Mouse (Mus musculus) stomach, embryonic 15.5 days (tissue): ENCODE data around the gene Trappc10. TPM values are rescaled to one million over a fixed set of nuclear protein-coding genes. Genes with fewer than 3 reads are reported as not detected.
A peak's percentile ranks its signal among the peaks of the same experiment; 100 is the strongest.

Source experiments
- ATAC-seq: fragments of 200-750 bp; cut with Nextera tagmentation; 2 replicates; pipeline ENCODE4 v1.8.0; 2017; ENCODE audit warnings: low read depth, moderate number of reproducible peaks, moderate TSS enrichment; ENCODE audit not compliant: insufficient read depth, low FRiP score
- H3K27ac ChIP-seq: fragments of 300-500 bp; sonication (generic); 2 replicates; pipeline ENCODE4 v1.5.1; 2015; ENCODE audit warnings: mild to moderate bottlenecking, inconsistent platforms
- H3K27me3 ChIP-seq: fragments of 300-500 bp; sonication (generic); replicated peaks from 2 replicates; pipeline ENCODE4 v1.6.1; 2015; ENCODE audit warnings: inconsistent platforms
- H3K36me3 ChIP-seq: fragments of 300-500 bp; sonication (generic); 2 replicates; pipeline ENCODE4 v1.6.1; 2015; ENCODE audit warnings: inconsistent platforms
- H3K4me1 ChIP-seq: fragments of 300-500 bp; sonication (generic); 2 replicates; pipeline ENCODE4 v1.6.1; 2015; ENCODE audit warnings: inconsistent platforms
- H3K4me2 ChIP-seq: fragments of 300-500 bp; sonication (generic); 2 replicates; pipeline ENCODE4 v1.6.1; 2015; ENCODE audit warnings: mild to moderate bottlenecking, inconsistent platforms
- H3K4me3 ChIP-seq: fragments of 300-500 bp; sonication (generic); replicated peaks from 2 replicates; pipeline ENCODE4 v1.5.1; 2015; ENCODE audit warnings: inconsistent platforms
- H3K9ac ChIP-seq: fragments of 300-500 bp; sonication (generic); 2 replicates; pipeline ENCODE4 v1.6.1; 2015; ENCODE audit warnings: inconsistent platforms
- H3K9me3 ChIP-seq: fragments of 300-500 bp; sonication (generic); 2 replicates; pipeline ENCODE4 v1.6.1; 2016; ENCODE audit warnings: inconsistent platforms
- WGBS: fragments of 180-500 bp; shearing (Covaris S2); methylation state at CpG from one replicate; pipeline ENCODE4 v1.1.7; 2015; 5-methylcytosine and 5-hydroxymethylcytosine counted together
- polyA plus RNA-seq: library from polyadenylated mRNA; unstranded; fragments of >200 nt; fragmentation: Nextera tagmentation; extraction: Ambion mirVana; gene quantifications from 2 replicates; pipeline ENCODE4 v1.2.1, GENCODE M21; 2015

Trappc10 gene
- polyA plus RNA-seq, 1 experiment from 2014 or later = 15.6 TPM

DNA sequence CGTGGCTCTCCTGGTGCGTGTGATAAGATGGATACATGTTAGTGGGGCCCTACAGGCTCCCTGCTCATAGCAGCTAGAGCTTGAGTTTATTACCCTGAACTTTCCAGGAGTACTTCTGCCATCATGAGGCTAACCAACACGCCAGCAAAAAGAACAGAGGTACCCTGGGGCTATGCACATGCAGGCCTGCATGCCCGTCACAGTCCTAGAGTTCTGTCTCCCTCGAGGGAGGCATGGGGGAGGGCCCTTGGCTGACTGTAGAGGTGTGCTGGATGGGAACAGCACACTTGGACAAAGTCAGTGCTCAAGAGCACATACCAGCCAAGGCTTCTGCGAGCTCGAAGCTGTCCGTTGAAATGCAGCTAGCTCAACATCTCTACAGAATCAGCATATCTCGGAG is 36.0 kb upstream of the Trappc10 start:
- H3K4me3 ChIP-seq = no peak overlapping the region
- no peak for ATAC-seq
- 88% methylated on average over 9 of the region's 9 CpGs for WGBS
- H3K4me2 ChIP-seq = no peak overlapping the region
- H3K27me3 ChIP-seq = no peaks in the 10 kb centered on the region
- H3K9ac ChIP-seq = no peak overlapping the region
- no peaks in the 10 kb centered on the region for H3K9me3 ChIP-seq
- H3K27ac ChIP-seq = no peak overlapping the region
- peaks cover 38% of the 10 kb centered on the region for H3K36me3 ChIP-seq
- H3K4me1 ChIP-seq = no peaks in the 10 kb centered on the region

DNA sequence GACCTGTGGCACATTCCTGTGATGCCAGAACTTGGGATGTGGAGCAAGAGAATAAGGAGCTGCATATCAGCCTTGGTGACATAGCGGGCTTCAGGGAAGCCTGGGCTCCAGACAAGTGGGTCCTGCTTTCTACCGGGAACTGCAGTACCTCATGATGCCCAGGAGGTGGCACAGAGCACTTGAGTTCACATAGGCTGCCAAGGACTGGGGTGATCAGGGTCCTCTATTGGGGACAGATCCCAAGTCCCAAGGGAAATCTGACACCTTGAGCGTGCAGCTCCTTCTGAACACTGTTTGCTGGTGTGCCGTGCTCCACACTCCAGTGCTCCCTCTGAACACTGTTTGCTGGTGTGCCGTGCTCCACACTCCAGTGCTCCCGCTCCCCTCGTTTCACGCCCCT is 34.8 kb upstream of the Trappc10 start:
- WGBS = 51% methylated on average over 8 of the region's 8 CpGs
- H3K4me2 ChIP-seq = no peak overlapping the region
- H3K27me3 ChIP-seq = no peaks in the 10 kb centered on the region
- peak; percentile 54; the same call in 1 of the 2 replicates for ATAC-seq
- peaks cover 36% of the 10 kb centered on the region for H3K36me3 ChIP-seq
- no peaks in the 10 kb centered on the region for H3K9me3 ChIP-seq
- no peaks in the 10 kb centered on the region for H3K4me1 ChIP-seq
- H3K9ac ChIP-seq = no peak overlapping the region
- H3K27ac ChIP-seq = no peak overlapping the region
- H3K4me3 ChIP-seq = no peak overlapping the region

DNA sequence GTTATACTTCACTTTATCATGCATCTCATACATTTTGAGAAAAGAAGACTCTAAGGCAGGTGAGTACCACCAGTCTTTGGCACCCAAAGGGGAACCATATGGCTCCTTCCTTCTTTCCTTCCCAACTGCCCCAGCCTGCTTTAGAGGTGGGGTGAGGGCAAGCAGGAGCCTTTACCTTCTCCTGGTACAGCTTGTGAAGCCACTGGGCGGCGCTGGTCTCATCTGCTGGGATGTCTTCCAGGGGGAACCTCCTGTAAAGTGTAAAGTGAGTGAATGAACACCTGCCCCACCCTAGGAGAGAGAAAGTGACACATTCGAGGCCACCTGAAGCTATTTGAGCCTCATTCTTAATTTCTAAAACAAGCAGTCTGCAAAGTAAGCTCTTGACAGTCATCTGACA is 33.4 kb upstream of the Trappc10 start:
- no peak overlapping the region for H3K9ac ChIP-seq
- ATAC-seq = no peak
- H3K4me3 ChIP-seq = no peak overlapping the region
- H3K36me3 ChIP-seq = peaks cover 36% of the 10 kb centered on the region
- H3K4me1 ChIP-seq = 0 out of 2 replicates have a peak, but pooled peaks cover 3% of the 10 kb centered on the region
- H3K9me3 ChIP-seq = no peaks in the 10 kb centered on the region
- H3K27ac ChIP-seq = no peak overlapping the region
- H3K4me2 ChIP-seq = no peak overlapping the region
- WGBS = 80% methylated on average over 3 of the region's 3 CpGs
- H3K27me3 ChIP-seq = no peaks in the 10 kb centered on the region

DNA sequence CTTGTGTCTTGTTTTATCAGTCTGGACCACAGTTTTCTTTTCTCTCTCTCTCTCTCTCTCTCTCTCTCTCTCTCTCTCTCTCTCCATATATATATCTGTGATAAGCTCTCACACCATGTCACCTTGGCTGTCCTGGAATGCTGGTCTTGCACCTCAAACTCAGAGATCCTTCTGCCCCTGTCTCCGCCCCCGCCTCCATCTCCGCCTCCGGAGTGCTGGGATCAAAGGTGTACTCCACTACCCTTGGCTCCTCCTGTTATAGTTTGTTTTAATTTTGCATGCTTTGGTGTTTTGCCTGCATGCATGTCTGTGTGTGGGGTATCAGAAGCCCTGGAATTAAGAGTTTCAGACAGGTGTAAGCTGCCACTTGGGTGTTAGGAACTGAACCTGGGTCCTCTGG is 31.8 kb upstream of the Trappc10 start:
- Histone ChIP-seq H3K9ac (no peak overlapping the region), H3K4me3 (no peak overlapping the region), H3K4me1 (0 out of 2 replicates have a peak, but pooled peaks cover 3% of the 10 kb centered on the region), H3K27ac (no peak overlapping the region), H3K27me3 (no peaks in the 10 kb centered on the region), H3K9me3 (no peaks in the 10 kb centered on the region), H3K4me2 (no peak overlapping the region), H3K36me3 (peaks cover 26% of the 10 kb centered on the region)
- ATAC-seq = no peak
- WGBS = 88% methylated on average over 4 of the region's 4 CpGs

DNA sequence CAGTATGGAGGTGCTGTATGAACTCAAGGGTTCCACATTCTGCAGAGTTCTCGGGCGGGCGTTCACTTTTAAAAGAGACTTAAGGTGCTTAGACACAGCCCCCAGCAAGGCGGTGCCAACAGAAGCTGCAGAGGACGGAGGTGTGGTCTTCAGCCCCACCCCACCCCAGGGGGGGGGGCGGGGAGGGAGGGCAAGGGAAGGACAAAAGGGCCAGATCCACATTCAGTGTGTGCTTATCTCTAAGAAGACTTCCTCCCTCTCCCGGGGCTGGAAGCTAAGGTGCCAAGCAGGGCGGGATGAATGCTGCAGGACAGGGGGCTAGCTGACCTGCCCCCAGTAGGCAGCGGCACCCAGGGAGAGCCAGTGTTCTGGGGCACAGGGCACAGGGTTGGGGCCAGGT is 28.5 kb upstream of the Trappc10 start:
- 18% methylated on average over 9 of the region's 9 CpGs for WGBS
- no peaks in the 10 kb centered on the region for H3K9me3 ChIP-seq
- H3K4me2 ChIP-seq = no peak overlapping the region
- H3K9ac ChIP-seq = no peak overlapping the region
- H3K27me3 ChIP-seq = no peaks in the 10 kb centered on the region
- H3K27ac ChIP-seq = no peak overlapping the region
- 0 out of 2 replicates have a peak, but pooled peaks cover 3% of the 10 kb centered on the region for H3K4me1 ChIP-seq
- H3K4me3 ChIP-seq = no peak overlapping the region
- ATAC-seq = peak; percentile 79
- H3K36me3 ChIP-seq = peaks cover 18% of the 10 kb centered on the region

DNA sequence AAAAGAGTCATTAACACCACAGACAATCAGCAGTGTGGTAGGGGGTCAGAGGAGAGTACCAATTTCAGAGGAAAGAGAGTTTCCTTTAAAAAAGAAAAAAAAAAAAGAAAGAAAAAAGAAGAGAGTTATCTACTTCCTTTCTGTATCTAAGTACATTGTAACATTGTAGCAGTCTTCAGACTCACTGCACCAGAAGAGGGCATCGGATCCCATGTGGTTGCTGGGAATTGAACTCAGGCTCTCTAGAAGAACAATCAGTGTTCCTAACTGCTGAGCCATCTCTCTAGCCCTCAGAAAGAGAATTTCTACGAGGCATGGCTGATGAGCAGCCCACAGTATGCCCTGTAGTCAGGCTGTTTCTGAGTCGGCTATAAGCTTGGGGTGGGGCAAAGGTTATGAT is 21.4 kb upstream of the Trappc10 start:
- 68% methylated on average over 3 of the region's 3 CpGs for WGBS
- no peak for ATAC-seq

DNA sequence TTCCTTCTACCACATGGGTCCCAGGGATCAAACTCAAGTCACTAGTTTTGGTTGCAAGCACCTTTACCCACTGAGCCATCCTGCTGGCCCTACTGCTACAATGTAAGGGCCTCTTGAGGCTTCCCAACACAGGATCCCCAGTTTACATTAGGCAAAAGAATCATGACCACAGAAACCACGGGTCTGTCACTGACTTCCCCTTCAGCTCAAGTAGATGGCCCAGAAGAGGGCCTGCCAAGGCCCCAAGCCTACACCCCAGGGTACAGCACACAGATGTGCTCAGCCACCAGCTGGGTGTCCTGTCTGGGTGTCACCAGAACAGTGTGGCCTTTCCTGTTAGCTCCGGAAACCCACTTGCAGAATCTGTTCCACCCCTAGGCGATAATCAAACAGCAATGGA is 20.3 kb upstream of the Trappc10 start:
- 74% methylated on average over 3 of the region's 3 CpGs for WGBS
- H3K4me1 ChIP-seq = peaks cover 7% of the 10 kb centered on the region; the same call in 1 of the 2 replicates
- no peak for ATAC-seq
- no peak overlapping the region for H3K4me3 ChIP-seq
- no peaks in the 10 kb centered on the region for H3K36me3 ChIP-seq
- no peak overlapping the region for H3K4me2 ChIP-seq
- H3K27me3 ChIP-seq = no peaks in the 10 kb centered on the region
- H3K27ac ChIP-seq = no peak overlapping the region
- no peak overlapping the region for H3K9ac ChIP-seq
- H3K9me3 ChIP-seq = no peaks in the 10 kb centered on the region

More for the DNA sequence above, 21.4 kb upstream of the Trappc10 start:
- no peaks in the 10 kb centered on the region for H3K9me3 ChIP-seq
- H3K27me3 ChIP-seq = no peaks in the 10 kb centered on the region
- H3K36me3 ChIP-seq = no peaks in the 10 kb centered on the region
- no peak overlapping the region for H3K4me3 ChIP-seq
- H3K27ac ChIP-seq = no peak overlapping the region
- no peak overlapping the region for H3K4me2 ChIP-seq
- H3K9ac ChIP-seq = no peak overlapping the region
- no peaks in the 10 kb centered on the region for H3K4me1 ChIP-seq

DNA sequence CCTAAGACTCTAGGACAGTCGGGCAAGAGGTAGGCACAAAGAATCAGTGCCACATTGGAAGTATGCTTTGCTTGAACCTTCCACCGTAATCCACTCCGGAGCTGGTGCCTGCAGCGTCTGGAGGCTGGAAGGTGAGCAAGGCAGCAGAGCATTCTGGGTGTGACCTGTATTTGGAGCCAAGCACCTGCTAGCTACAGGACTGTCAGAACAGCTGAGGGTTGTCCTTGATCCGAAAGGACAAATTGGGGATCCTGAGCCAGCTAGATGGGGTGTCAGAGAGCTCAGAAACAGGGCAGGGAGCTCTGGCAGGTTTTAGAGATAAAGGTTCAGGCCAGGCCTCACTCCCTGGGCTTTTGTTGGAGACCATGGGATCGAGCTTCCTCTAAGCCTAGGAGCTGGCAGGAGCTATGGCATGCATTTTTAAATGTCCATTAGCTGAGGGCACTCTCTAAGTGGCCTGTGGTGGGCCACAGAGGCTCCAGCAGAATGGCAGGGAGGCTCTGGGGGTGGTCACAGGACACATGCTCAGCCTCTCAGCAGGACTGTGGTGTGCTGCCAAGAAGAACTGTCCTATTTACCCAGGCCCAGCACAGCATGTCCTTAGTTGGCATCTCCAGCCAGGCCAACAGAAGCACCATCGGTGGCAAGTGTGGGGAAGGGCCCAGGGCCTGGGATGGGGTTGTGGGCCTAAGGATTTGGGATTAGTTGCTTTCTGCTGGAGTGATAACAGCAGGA is 16.6 kb upstream of the Trappc10 start:
- 63% methylated on average over 7 of the region's 7 CpGs for WGBS
- Histone ChIP-seq H3K9me3 (no peaks in the 10 kb centered on the region), H3K27me3 (no peaks in the 10 kb centered on the region), H3K4me3 (no peak overlapping the region), H3K9ac (no peak overlapping the region), H3K4me1 (peaks cover 7% of the 10 kb centered on the region; the same call in 1 of the 2 replicates), H3K4me2 (no peak overlapping the region), H3K36me3 (no peaks in the 10 kb centered on the region), H3K27ac (no peak overlapping the region)
- ATAC-seq = no peak

DNA sequence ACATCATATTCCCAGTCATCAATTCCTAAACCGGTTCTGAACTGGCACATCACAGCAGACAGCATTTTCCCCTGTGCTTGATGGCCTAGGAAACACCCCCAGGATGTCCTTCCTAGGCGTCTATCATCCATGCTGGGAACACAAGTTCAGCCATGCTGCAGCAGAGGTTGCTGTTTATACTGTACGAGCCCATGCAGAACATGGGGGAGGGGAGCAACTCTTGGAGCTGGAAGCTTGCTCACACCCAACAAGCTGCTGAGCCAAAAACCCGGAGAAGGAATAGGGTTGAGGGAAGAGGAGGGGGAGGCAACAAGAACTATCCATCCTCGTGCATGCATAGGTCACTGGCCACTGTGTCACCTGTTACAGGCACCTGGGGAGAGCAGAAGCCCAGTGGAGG is 15.9 kb upstream of the Trappc10 start:
- H3K27me3 ChIP-seq = no peaks in the 10 kb centered on the region
- no peak overlapping the region for H3K27ac ChIP-seq
- WGBS = 15% methylated on average over 5 of the region's 5 CpGs
- H3K9me3 ChIP-seq = no peaks in the 10 kb centered on the region
- H3K9ac ChIP-seq = no peak overlapping the region
- H3K4me3 ChIP-seq = no peak overlapping the region
- no peaks in the 10 kb centered on the region for H3K36me3 ChIP-seq
- no peak overlapping the region for H3K4me2 ChIP-seq
- H3K4me1 ChIP-seq = peaks cover 7% of the 10 kb centered on the region; the same call in 1 of the 2 replicates
- ATAC-seq = 0 out of 2 replicates have a peak, but pooled peaks have one; percentile 43

DNA sequence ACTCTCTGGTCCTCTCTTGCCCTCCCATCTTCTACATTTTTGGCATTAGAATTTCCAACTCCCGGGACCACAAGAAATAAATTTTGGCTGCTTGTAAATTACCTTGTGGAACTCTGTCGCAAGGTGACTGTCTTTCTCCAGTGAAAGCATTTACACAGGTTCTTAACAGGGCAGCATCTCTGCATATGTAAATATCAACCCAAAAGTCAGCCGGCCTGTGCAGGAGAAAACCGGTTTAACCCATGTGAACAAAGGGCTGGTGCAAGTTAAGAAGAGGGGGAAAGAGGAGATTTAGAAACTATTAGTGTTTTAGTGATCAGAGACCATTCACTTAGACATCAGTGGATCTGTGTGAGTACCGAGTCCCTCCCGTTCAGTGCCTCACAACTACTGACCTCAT is 15.3 kb upstream of the Trappc10 start:
- WGBS = 41% methylated on average over 6 of the region's 6 CpGs
- Histone ChIP-seq H3K9ac (no peak overlapping the region), H3K27me3 (no peaks in the 10 kb centered on the region), H3K36me3 (no peaks in the 10 kb centered on the region), H3K4me2 (no peak overlapping the region), H3K4me1 (peaks cover 7% of the 10 kb centered on the region; the same call in 1 of the 2 replicates), H3K27ac (no peak overlapping the region), H3K4me3 (no peak overlapping the region), H3K9me3 (no peaks in the 10 kb centered on the region)
- ATAC-seq = no peak

DNA sequence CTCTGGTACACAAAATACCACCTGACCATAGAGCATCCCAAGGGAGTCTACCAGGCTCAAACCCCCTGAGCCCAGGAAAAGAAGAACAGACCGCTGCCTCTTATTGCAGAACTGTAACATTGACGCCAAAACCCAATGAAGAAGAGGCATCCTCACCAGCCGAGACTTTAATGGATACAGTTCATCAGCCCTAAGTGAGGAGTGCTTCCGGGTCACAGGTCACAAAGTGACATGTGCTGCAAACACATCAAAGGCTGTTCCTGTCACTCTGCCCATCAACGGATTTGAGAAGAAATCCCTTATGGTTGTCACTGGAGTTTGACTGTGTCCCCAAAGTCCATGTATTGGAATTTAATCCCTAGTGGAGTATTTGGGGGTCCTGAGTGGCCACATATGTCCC is 14.8 kb upstream of the Trappc10 start:
- no peaks in the 10 kb centered on the region for H3K27me3 ChIP-seq
- no peak overlapping the region for H3K9ac ChIP-seq
- no peak overlapping the region for H3K27ac ChIP-seq
- no peak overlapping the region for H3K4me3 ChIP-seq
- H3K4me1 ChIP-seq = peaks cover 7% of the 10 kb centered on the region; the same call in 1 of the 2 replicates
- H3K36me3 ChIP-seq = no peaks in the 10 kb centered on the region
- no peak overlapping the region for H3K4me2 ChIP-seq
- WGBS = 72% methylated on average over 5 of the region's 5 CpGs
- no peak for ATAC-seq
- no peaks in the 10 kb centered on the region for H3K9me3 ChIP-seq

DNA sequence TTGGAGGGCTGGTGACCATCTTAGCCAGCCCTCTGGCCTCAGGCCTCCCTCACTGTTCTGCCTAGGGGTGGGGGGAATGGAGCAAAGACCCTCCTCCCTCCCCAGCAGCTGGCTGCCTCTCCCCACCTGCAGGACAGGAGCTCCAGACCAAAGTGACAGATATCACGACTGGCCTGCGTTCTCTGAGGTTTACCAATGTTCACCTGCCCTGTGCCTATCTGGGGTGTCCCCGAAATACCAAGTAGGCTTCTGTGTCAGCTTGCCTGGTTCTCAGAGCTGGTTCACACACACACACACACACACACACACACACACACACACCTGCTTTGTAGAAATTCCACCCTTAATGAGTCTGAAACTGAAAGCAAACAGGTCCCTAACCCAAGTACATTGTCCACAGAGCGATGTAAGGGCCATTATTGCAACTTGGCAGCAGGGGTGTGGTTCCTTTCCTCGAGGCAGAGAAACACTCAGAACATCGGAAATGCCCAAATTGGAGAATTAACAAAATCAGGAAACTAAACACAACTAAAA is 13.8 kb upstream of the Trappc10 start:
- H3K27ac ChIP-seq = no peak overlapping the region
- H3K27me3 ChIP-seq = no peaks in the 10 kb centered on the region
- H3K4me3 ChIP-seq = no peak overlapping the region
- no peak overlapping the region for H3K9ac ChIP-seq
- peaks cover 7% of the 10 kb centered on the region; the same call in 1 of the 2 replicates for H3K4me1 ChIP-seq
- no peak overlapping the region for H3K4me2 ChIP-seq
- WGBS = 64% methylated on average over 6 of the region's 6 CpGs
- ATAC-seq = no peak
- H3K36me3 ChIP-seq = no peaks in the 10 kb centered on the region
- no peaks in the 10 kb centered on the region for H3K9me3 ChIP-seq
